Mouse (Mus musculus) CH12.LX (cell line): ENCODE measurements around the gene D16Ertd472e. TPM values are rescaled to one million over a fixed set of nuclear protein-coding genes. Genes with fewer than 3 reads are reported as not detected.

Experiments used
- DNase-seq: peaks from one replicate; pipeline ENCODE4 v3.0.0-alpha.2; 2013; ENCODE audit errors: extremely low read depth
- H3K27ac ChIP-seq: 2 replicates; pipeline ENCODE4 v1.5.1; 2012; ENCODE audit warnings: low read depth, mild to moderate bottlenecking, control low read depth, moderate library complexity; ENCODE audit not compliant: insufficient read depth
- H3K27me3 ChIP-seq: replicated peaks from 2 replicates; pipeline ENCODE3; 2012; ENCODE audit warnings: inconsistent platforms
- H3K36me3 ChIP-seq, 2 experiments: replicated peaks in 1 of 2; 2 replicates each; pipeline versions ENCODE3 to v1.6.1; 2012; ENCODE audit warnings: inconsistent platforms in 1 of 2, low read length in 1 of 2, mild to moderate bottlenecking in 1 of 2, mixed read lengths in 1 of 2, moderate library complexity in 1 of 2; ENCODE audit not compliant: control insufficient read depth in 1 of 2, insufficient read depth in 1 of 2
- H3K4me1 ChIP-seq, 2 experiments: 2 replicates each; pipeline ENCODE4 v1.6.1; 2012; ENCODE audit warnings: inconsistent platforms in 1 of 2, moderate library complexity in 1 of 2; ENCODE audit not compliant: insufficient read depth in 2 of 2, control insufficient read depth in 1 of 2
- H3K4me2 ChIP-seq: 2 replicates; pipeline ENCODE4 v1.6.1; 2012; ENCODE audit warnings: low read depth, mild to moderate bottlenecking, control low read depth; ENCODE audit not compliant: poor library complexity, insufficient read depth, severe bottlenecking
- H3K4me3 ChIP-seq, 3 experiments: fragments of 150-350 bp in 1 of 3; sonication (generic) in 1 of 3; replicated peaks in 1 of 3; 2 replicates each; pipeline versions ENCODE3 to v1.5.1; 2011 to 2012; ENCODE audit warnings: low read depth in 2 of 3, low read length in 2 of 3, mild to moderate bottlenecking in 2 of 3, moderate library complexity in 2 of 3, control low read depth in 1 of 3, improper control_type of control experiment in 1 of 3, inconsistent platforms in 1 of 3, mixed read lengths in 1 of 3; ENCODE audit not compliant: poor library complexity in 1 of 3
- H3K79me2 ChIP-seq: replicated peaks from 2 replicates; pipeline ENCODE4 v1.6.1; 2012; ENCODE audit warnings: mild to moderate bottlenecking, moderate library complexity; ENCODE audit not compliant: control insufficient read depth, poor library complexity, insufficient read depth, severe bottlenecking; ENCODE audit errors: extremely low read depth
- H3K9ac ChIP-seq: 2 replicates; pipeline ENCODE4 v1.6.1; 2012; ENCODE audit warnings: low read depth, mild to moderate bottlenecking, control low read depth, moderate library complexity; ENCODE audit not compliant: insufficient read depth
- H3K9me3 ChIP-seq: replicated peaks from 2 replicates; pipeline ENCODE3; 2012; ENCODE audit warnings: low read length, inconsistent platforms, mixed read lengths
- CHD1 ChIP-seq: IDR thresholded peaks from 2 replicates; pipeline ENCODE4 v1.6.1; 2012; ENCODE audit warnings: low read depth, low read length, improper control_type of control experiment, inconsistent platforms
- ELF1 ChIP-seq: IDR thresholded peaks from 2 replicates; pipeline ENCODE4 v1.6.1; 2014; ENCODE audit warnings: low read depth, mild to moderate bottlenecking, inconsistent platforms, low read length, improper control_type of control experiment
- ETS1 ChIP-seq: conservative IDR thresholded peaks from 2 replicates; pipeline ENCODE4 v1.6.1; 2012; ENCODE audit warnings: low read depth, mild to moderate bottlenecking, inconsistent platforms, low read length, improper control_type of control experiment, moderate library complexity
- GABPA ChIP-seq: IDR thresholded peaks from 2 replicates; pipeline ENCODE4 v1.6.1; 2012; ENCODE audit warnings: low read depth, low read length, improper control_type of control experiment, inconsistent platforms; ENCODE audit not compliant: insufficient replicate concordance
- HCFC1 ChIP-seq: IDR thresholded peaks from 2 replicates; pipeline ENCODE4 v1.6.1; 2012; ENCODE audit warnings: low read depth, mild to moderate bottlenecking, inconsistent platforms, low read length, improper control_type of control experiment
- JUN ChIP-seq: IDR thresholded peaks from 2 replicates; pipeline ENCODE4 v1.6.1; 2011; ENCODE audit warnings: low read depth, mild to moderate bottlenecking, low read length, improper control_type of control experiment, moderate library complexity; ENCODE audit not compliant: insufficient read depth
- JUND ChIP-seq: conservative IDR thresholded peaks from 2 replicates; pipeline ENCODE4 v1.6.1; 2011; ENCODE audit warnings: low read depth, low read length, improper control_type of control experiment
- MAX ChIP-seq: IDR thresholded peaks from 2 replicates; pipeline ENCODE4 v1.6.1; 2011; ENCODE audit warnings: low read length, improper control_type of control experiment
- MEF2A ChIP-seq: IDR thresholded peaks from 2 replicates; pipeline ENCODE4 v1.6.1; 2014; ENCODE audit warnings: low read depth, mild to moderate bottlenecking, inconsistent platforms, low read length, improper control_type of control experiment, borderline replicate concordance
- MXI1 ChIP-seq: IDR thresholded peaks from 2 replicates; pipeline ENCODE4 v1.6.1; 2011; ENCODE audit warnings: mild to moderate bottlenecking, low read depth, low read length, improper control_type of control experiment
- NRF1 ChIP-seq: IDR thresholded peaks from 2 replicates; pipeline ENCODE4 v1.6.1; 2014; ENCODE audit warnings: low read depth, mild to moderate bottlenecking, inconsistent platforms, low read length, improper control_type of control experiment, moderate library complexity
- RCOR1 ChIP-seq: conservative IDR thresholded peaks from 2 replicates; pipeline ENCODE4 v1.6.1; 2012; ENCODE audit warnings: low read depth, mild to moderate bottlenecking, inconsistent platforms, low read length, improper control_type of control experiment
- TBP ChIP-seq: conservative IDR thresholded peaks from 2 replicates; pipeline ENCODE4 v1.6.1; 2011; ENCODE audit warnings: low read depth, low read length, improper control_type of control experiment
- UBTF ChIP-seq: IDR thresholded peaks from 2 replicates; pipeline ENCODE4 v1.6.1; 2012; ENCODE audit warnings: low read depth, mild to moderate bottlenecking, inconsistent platforms, low read length, improper control_type of control experiment, moderate library complexity
- USF1 ChIP-seq: IDR thresholded peaks from 2 replicates; pipeline ENCODE4 v1.6.1; 2014; ENCODE audit warnings: low read depth, mild to moderate bottlenecking, inconsistent platforms, low read length, improper control_type of control experiment
- USF2 ChIP-seq: conservative IDR thresholded peaks from 2 replicates; pipeline ENCODE4 v1.6.1; 2011; ENCODE audit warnings: low read depth, low read length, improper control_type of control experiment
- ZC3H11A ChIP-seq: IDR thresholded peaks from 2 replicates; pipeline ENCODE4 v1.6.1; 2012; ENCODE audit warnings: low read depth, mild to moderate bottlenecking, inconsistent platforms, low read length, improper control_type of control experiment
- ZMIZ1 ChIP-seq: IDR thresholded peaks from 2 replicates; pipeline ENCODE4 v1.6.1; 2012; ENCODE audit warnings: low read depth, mild to moderate bottlenecking, inconsistent platforms, low read length, improper control_type of control experiment
- dilution Hi-C: fragments of 300-500 bp; cut with MboI; formaldehyde crosslinking; loops from 2 replicates; pipeline ENCODE4 v1.14.3; 2020; ENCODE audit warnings: low sequenced_read_pairs; ENCODE audit not compliant: extremely low pct_unique_long_range_greater_than_20kb, extremely low pct_ligation_motif_present
- in situ Hi-C: fragments of 300-500 bp; cut with MboI; formaldehyde crosslinking; loops from 3 replicates; pipeline ENCODE4 v1.14.3; 2019; ENCODE audit warnings: low sequenced_read_pairs, low pct_ligation_motif_present, low pct_unique_long_range_greater_than_20kb, mixed read lengths
- polyA plus RNA-seq: library from polyadenylated mRNA; unstranded; fragments of >175 nt; gene quantifications from 2 replicates; pipeline ENCODE4 v1.2.1, GENCODE M21; 2012; ENCODE audit warnings: low read depth; ENCODE audit not compliant: insufficient read length
- total RNA-seq, 2 experiments: library from RNA; depleted of rRNA; stranded (reverse); fragments of 300-350 nt in 1 of 2; fragments of >200 nt in 1 of 2; gene quantifications; 2 replicates each; pipeline ENCODE4 v1.2.3; 2012 to 2014

The D16Ertd472e gene
- total and polyA plus RNA-seq, 3 experiments = 40.6 to 77.5 (median 65.4) TPM

- no peaks in the 10 kb centered on the region for H3K27me3 ChIP-seq
- TF ChIP-seq NRF1 (no peak), JUN (no peak), ZMIZ1 (no peak), HCFC1 (no peak), GABPA (no peak), USF2 (no peak), UBTF (no peak), MEF2A (no peak), MXI1 (no peak), RCOR1 (no peak), USF1 (no peak), ZC3H11A (no peak), ETS1 (no peak), JUND (no peak), CHD1 (no peak), MAX (no peak), ELF1 (no peak), TBP (no peak)
- no peak overlapping the region for H3K27ac ChIP-seq
- peaks cover 0 to 24% of the 10 kb centered on the region in 2 experiments; a peak in 2 of 4 replicates for H3K4me1 ChIP-seq
- no peak overlapping the region for H3K4me3 ChIP-seq
- dilution Hi-C loops (no loop called here), in situ Hi-C loops (no loop called here)
- H3K79me2 ChIP-seq = no peaks in the 10 kb centered on the region
- H3K4me2 ChIP-seq = peak overlapping the region; percentile 8; the same call in 1 of the 2 replicates
- H3K36me3 ChIP-seq = no peaks in the 10 kb centered on the region
- DNase-seq = no peak
- H3K9ac ChIP-seq = no peak overlapping the region
- H3K9me3 ChIP-seq = peaks cover 2% of the 10 kb centered on the region
Observed at GRCm38 (mm10) chr16:78490779-78491178, 85.7 kb downstream of the D16Ertd472e start.

Other genes with a start within 250 kb of the D16Ertd472e start
- 21.6 and 30.9 TPM in 2 replicates for gene Btg3, start 199.5 kb downstream of the D16Ertd472e start, total RNA-seq (2012; rRNA removed)
- 72.2 and 83.2 TPM in 2 replicates for gene Btg3, start 199.5 kb downstream of the D16Ertd472e start, total RNA-seq (2014; rRNA removed)
- gene Btg3, start 199.5 kb downstream of the D16Ertd472e start, polyA plus RNA-seq = 34.9 and 43.9 TPM in 2 replicates